Mouse (Mus musculus): Measurements from ENCODE around the gene Asns. TPM values are rescaled to one million over a fixed set of nuclear protein-coding genes. Genes with fewer than 3 reads are reported as not detected.

Gene Asns
- polyA plus RNA-seq, 1 experiment from 2014 or later = 160 TPM

Other genes starting within 250 kb of the Asns start
- gene Tac1, start 138.4 kb downstream of the Asns start, polyA plus RNA-seq (2015; fragmentation: Nextera tagmentation; extraction: Ambion mirVana) = 22.0 and 23.8 TPM in 2 replicates
- gene C1galt1, start 151.6 kb upstream of the Asns start, polyA plus RNA-seq (2015; fragmentation: Nextera tagmentation; extraction: Ambion mirVana) = 7.1 and 7.2 TPM in 2 replicates